Mouse (Mus musculus) CH12.LX (cell line): ENCODE data around the gene Fcgbp.

ENCODE experiments used
- HCFC1 ChIP-seq: IDR thresholded peaks from 2 replicates; pipeline ENCODE4 v1.6.1; 2012; ENCODE audit warnings: low read depth, mild to moderate bottlenecking, inconsistent platforms, low read length, improper control_type of control experiment
- MXI1 ChIP-seq: IDR thresholded peaks from 2 replicates; pipeline ENCODE4 v1.6.1; 2011; ENCODE audit warnings: mild to moderate bottlenecking, low read depth, low read length, improper control_type of control experiment
- NELFE ChIP-seq: IDR thresholded peaks from 2 replicates; pipeline ENCODE4 v1.6.1; 2011; ENCODE audit warnings: low read depth, low read length, improper control_type of control experiment
- SMC3 ChIP-seq: IDR thresholded peaks from 2 replicates; pipeline ENCODE4 v1.6.1; 2011; ENCODE audit warnings: low read depth, low read length, improper control_type of control experiment
- TCF12 ChIP-seq: IDR thresholded peaks from 2 replicates; pipeline ENCODE4 v1.6.1; 2014; ENCODE audit warnings: low read depth, mild to moderate bottlenecking, inconsistent platforms, low read length, improper control_type of control experiment

DNA sequence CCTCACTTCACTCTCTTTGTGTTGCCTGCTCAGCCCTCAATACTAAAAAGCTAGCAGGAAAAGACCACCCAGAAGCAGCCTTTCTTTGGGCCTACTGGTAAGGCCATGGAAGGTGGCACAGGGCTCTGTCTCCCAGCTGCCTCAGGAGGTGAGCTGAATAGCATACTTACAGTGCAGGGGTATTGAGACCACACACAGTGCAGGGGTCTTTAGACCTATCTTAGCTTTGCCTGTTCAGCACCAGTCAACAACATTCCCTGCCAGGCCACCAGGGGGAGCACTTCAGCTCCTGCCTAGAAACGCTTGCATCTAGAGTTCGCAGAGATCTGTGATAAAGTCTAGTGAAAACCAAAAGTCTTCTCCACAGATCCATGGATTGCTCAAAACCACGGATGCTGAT, 77.2 kb downstream of the Fcgbp start:
- no peak for TF ChIP-seq TCF12
- TF ChIP-seq SMC3: peak; percentile 84
- no peak for TF ChIP-seq MXI1
- no peak for TF ChIP-seq NELFE
- TF ChIP-seq HCFC1: no peak
